Mouse (Mus musculus) bone marrow, adult 2 months (tissue): ENCODE data around the gene Ap1s3. TPM values are rescaled to one million over a fixed set of nuclear protein-coding genes. Genes with fewer than 3 reads are reported as not detected.

Source experiments
- H3K27ac ChIP-seq: fragments of 200-500 bp; 2 replicates; pipeline ENCODE4 v1.5.1; 2012; ENCODE audit warnings: low read depth, mild to moderate bottlenecking, control low read depth, inconsistent platforms, low read length; ENCODE audit not compliant: control insufficient read depth, poor library complexity, insufficient read depth
- H3K4me1 ChIP-seq: fragments of 200-500 bp; 2 replicates; pipeline ENCODE4 v1.6.1; 2011; ENCODE audit warnings: low read length; ENCODE audit not compliant: control insufficient read depth, insufficient read depth
- H3K4me3 ChIP-seq: fragments of 200-500 bp; replicated peaks from 2 replicates; pipeline ENCODE3; 2011; ENCODE audit warnings: mild to moderate bottlenecking, low read depth, low read length, control low read depth; ENCODE audit not compliant: control insufficient read depth
- CTCF ChIP-seq: fragments of 200-500 bp; IDR thresholded peaks from 2 replicates; pipeline ENCODE4 v1.5.1; 2011; ENCODE audit warnings: low read length, control low read depth; ENCODE audit not compliant: control insufficient read depth, insufficient read depth
- POLR2A ChIP-seq: fragments of 200-500 bp; IDR thresholded peaks from 2 replicates; pipeline ENCODE4 v1.6.1; 2011; ENCODE audit warnings: low read depth, mild to moderate bottlenecking, control low read depth, low read length, borderline replicate concordance; ENCODE audit not compliant: control insufficient read depth
- WGBS: fragments of 180-500 bp; shearing (Covaris S2); methylation state at CpG from one replicate; pipeline ENCODE4 v1.1.7; 2018; 5-methylcytosine and 5-hydroxymethylcytosine counted together
- polyA plus RNA-seq: library from polyadenylated mRNA; stranded (reverse); fragments of >200 nt; gene quantifications from 2 replicates; pipeline ENCODE4 v1.2.4, GENCODE M21; 2011; ENCODE audit warnings: low replicate concordance; ENCODE audit not compliant: missing spikeins, insufficient read depth, insufficient read length

The Ap1s3 gene
- polyA plus RNA-seq, 1 experiment, result 1.6 TPM

DNA sequence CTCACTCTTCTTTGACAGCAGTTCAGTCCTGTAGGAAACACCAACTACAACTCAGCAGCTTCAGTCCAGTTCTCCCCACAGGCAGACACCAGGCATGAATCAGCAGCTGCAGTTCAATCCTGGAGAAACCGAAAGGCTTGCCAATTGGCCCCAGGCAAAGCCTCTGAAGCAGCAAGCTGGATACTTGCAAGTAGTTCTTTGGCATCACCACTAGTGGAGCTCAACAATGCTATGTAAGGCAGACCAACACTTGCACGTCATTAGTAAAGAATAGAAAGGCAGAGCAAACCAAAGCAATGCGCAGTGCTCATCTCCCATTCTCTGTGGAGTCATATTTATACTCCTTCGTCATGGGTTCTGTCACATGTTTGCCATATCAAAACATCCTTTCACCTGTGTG is 99.9 kb downstream of the Ap1s3 start:
- 81% methylated on average over 4 of the region's 4 CpGs for WGBS
- Histone ChIP-seq H3K4me1 (no peaks in the 10 kb centered on the region), H3K4me3 (no peak overlapping the region), H3K27ac (no peak overlapping the region)
- TF ChIP-seq CTCF (no peak), POLR2A (no peak)

DNA sequence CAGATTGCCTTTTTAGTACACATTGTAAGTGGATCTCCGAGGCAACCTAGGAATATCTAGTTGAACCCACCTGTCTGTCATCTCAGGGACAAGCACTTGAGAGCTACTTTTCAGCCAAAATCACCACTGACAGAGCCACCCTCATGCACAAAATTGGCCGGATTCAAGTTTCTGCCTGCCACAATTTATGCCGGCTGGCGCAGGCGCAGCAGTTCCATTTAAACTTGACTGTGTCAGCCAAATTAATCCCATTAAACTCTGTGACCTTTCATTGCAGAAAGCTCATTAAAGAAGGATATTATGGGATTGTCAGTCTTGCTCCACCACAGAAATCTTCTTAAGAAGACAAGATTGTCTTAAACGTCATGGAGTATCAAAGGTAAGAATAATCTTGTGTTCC is 100.6 kb downstream of the Ap1s3 start:
- Histone ChIP-seq H3K4me3 (no peak overlapping the region), H3K27ac (no peak overlapping the region), H3K4me1 (no peaks in the 10 kb centered on the region)
- TF ChIP-seq CTCF (no peak), POLR2A (no peak)
- 86% methylated on average over 6 of the region's 6 CpGs for WGBS

DNA sequence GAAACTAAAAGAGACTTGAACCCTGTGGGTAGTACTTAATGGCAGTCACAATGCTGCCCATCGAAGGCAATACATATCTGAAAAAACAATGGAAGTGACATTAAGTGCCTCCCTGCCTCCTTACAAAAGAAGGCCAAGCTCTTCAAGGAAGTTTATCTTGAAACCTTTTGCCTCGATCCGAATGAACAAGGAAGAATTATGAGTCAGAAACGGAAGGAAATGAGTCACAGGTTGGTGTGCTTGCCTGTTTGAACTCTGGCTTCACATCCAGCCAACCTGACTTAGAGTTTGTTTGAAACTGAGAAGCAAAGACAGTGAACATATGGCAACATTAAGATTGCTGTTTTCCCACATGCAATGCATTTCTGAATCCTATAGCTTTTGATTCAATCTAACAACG is 110.6 kb downstream of the Ap1s3 start:
- WGBS, result 11% methylated on average over 5 of the region's 5 CpGs
- no peak overlapping the region for H3K27ac ChIP-seq
- TF ChIP-seq CTCF, result no peak
- TF ChIP-seq POLR2A, result no peak
- no peak overlapping the region for H3K4me3 ChIP-seq
- H3K4me1 ChIP-seq, result no peaks in the 10 kb centered on the region; the same call in 1 of the 2 replicates

Other genes with a start within 250 kb of the Ap1s3 start
- not detected in 2 replicates for gene Scg2, start 231.9 kb downstream of the Ap1s3 start, polyA plus RNA-seq
- 10.1 and 17.1 TPM in 2 replicates for gene Mrpl44, start 104.0 kb upstream of the Ap1s3 start, polyA plus RNA-seq
- 13.1 and 22.5 TPM in 2 replicates for gene Wdfy1, start 104.2 kb upstream of the Ap1s3 start, polyA plus RNA-seq
- 56.1 and 86.2 TPM in 2 replicates for gene Serpine2, start 189.2 kb upstream of the Ap1s3 start, polyA plus RNA-seq